Mouse (Mus musculus) hindbrain, embryonic 10.5 days (tissue): ENCODE data around the gene Gm9857. TPM values are rescaled to one million over a fixed set of nuclear protein-coding genes. Genes with fewer than 3 reads are reported as not detected.

Experiments used
- DNase-seq: peaks from one replicate; pipeline ENCODE4 v3.0.0-alpha.2; 2017; ENCODE audit warnings: low spot score
- H3K27ac ChIP-seq: fragments of 300-500 bp; sonication (generic); 2 replicates; pipeline ENCODE4 v1.5.1; 2016; ENCODE audit warnings: mild to moderate bottlenecking, moderate library complexity
- H3K27me3 ChIP-seq: fragments of 300-500 bp; sonication (generic); 2 replicates; pipeline ENCODE4 v1.6.1; 2016; ENCODE audit warnings: mild to moderate bottlenecking; ENCODE audit not compliant: poor library complexity, insufficient read depth, severe bottlenecking
- H3K36me3 ChIP-seq: fragments of 300-500 bp; sonication (generic); 2 replicates; pipeline ENCODE4 v1.6.1; 2016; ENCODE audit warnings: mild to moderate bottlenecking, moderate library complexity
- H3K4me1 ChIP-seq: fragments of 300-500 bp; sonication (generic); replicated peaks from 2 replicates; pipeline ENCODE4 v1.6.1; 2016; ENCODE audit warnings: mild to moderate bottlenecking
- H3K4me3 ChIP-seq: fragments of 300-500 bp; sonication (generic); 2 replicates; pipeline ENCODE4 v1.5.1; 2016; ENCODE audit warnings: mild to moderate bottlenecking, moderate library complexity
- H3K9me3 ChIP-seq: fragments of 300-500 bp; sonication (generic); 2 replicates; pipeline ENCODE4 v1.6.1; 2016; ENCODE audit warnings: mild to moderate bottlenecking, moderate library complexity
- WGBS: fragments of 180-500 bp; shearing (Covaris S2); methylation state at CpG from one replicate; pipeline ENCODE4 v1.1.7; 2016; 5-methylcytosine and 5-hydroxymethylcytosine counted together
- polyA plus RNA-seq: library from polyadenylated mRNA; unstranded; fragments of >200 nt; fragmentation: Nextera tagmentation; extraction: Ambion mirVana; gene quantifications from 2 replicates; pipeline ENCODE4 v1.2.1, GENCODE M21; 2016

Gene Gm9857
- polyA plus RNA-seq, 1 experiment from 2014 or later = not detected

DNA sequence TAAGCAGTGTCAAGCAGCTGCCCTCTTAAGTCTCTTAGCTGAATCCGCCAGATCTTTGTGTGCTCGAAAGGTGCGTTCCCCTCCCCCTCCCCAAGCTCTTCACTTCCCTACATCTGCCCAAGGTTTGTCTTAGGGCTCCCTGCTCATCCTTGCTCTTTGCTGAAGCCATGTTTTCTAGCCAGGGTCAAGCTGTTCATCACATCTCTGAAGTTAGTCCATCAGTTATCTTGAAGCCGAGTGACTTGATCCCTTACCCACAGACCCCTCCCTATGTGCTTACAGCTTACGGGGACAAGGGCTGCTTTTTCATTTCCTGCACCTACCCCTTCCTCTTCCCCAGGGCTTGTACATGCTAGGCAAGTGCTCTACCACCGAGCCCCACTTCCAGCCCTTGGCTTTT is 21.4 kb upstream of the Gm9857 start:
- Histone ChIP-seq H3K9me3 (no peaks in the 10 kb centered on the region), H3K27me3 (no peaks in the 10 kb centered on the region), H3K4me1 (peaks cover 30% of the 10 kb centered on the region), H3K4me3 (peak overlapping the region; percentile 36), H3K27ac (peak overlapping the region; percentile 88), H3K36me3 (0 out of 2 replicates have a peak, but pooled peaks cover 3% of the 10 kb centered on the region)
- no peak for DNase-seq
- WGBS = 41% methylated on average over 6 of the region's 6 CpGs

DNA sequence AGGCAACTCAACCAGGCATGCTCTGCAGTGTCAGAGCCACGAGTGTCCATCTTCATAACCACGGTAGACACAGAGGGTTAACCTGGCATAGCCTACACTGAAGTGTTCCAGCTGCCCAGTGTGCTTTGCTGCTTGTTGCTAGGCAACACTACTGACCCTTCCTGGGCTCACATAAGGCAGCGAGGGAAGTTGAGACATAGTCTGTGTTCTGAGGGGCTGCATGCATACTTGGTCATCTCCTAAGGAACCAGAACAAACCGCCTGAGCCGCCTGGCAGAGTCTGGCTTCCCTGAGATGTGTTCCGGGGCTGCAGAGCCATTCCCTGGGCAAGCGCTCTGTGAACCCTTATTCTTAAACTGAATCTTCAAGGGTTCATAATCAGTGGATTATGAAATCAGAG is 21.0 kb upstream of the Gm9857 start:
- H3K4me1 ChIP-seq = peaks cover 30% of the 10 kb centered on the region

DNA sequence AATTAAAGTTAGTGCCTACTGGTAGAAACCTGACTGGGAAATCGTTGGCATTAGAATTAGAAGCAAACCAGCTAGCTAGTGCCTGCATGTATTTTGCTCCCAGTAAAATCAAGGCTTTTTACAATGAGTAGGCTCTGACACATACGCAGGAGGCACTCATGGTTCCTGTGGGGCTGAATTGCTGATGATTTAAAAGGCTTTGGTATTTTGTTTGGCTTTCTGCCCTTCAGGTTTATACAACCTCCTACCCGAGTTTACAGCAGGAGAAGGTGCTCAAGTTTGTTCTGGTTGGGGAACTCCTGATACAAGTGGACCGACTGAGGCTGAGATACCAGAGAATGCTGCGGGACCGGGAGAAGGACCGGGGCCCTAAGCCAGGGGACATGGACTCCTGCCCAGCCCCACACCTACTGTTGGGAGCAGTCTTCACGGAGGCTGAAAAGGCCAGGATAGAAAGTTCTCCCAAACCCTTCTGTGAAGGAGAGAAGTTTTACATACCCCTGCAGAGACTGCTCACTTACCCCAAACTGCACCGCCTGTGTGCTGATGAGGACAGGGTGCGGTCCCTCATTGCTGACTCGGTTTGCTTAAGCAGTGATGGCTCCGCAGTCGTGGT is 19.5 kb upstream of the Gm9857 start:
- no peak for DNase-seq
- Histone ChIP-seq H3K4me1 (peaks cover 30% of the 10 kb centered on the region), H3K9me3 (no peaks in the 10 kb centered on the region), H3K36me3 (no peaks in the 10 kb centered on the region), H3K4me3 (no peak overlapping the region), H3K27me3 (no peaks in the 10 kb centered on the region), H3K27ac (peak overlapping the region; percentile 71)
- WGBS = 76% methylated on average over 13 of the region's 13 CpGs

More for the DNA sequence above, 21.0 kb upstream of the Gm9857 start:
- WGBS = 25% methylated on average over 7 of the region's 7 CpGs
- H3K4me3 ChIP-seq = peak overlapping the region; percentile 36
- peak; percentile 71 for DNase-seq
- H3K9me3 ChIP-seq = no peaks in the 10 kb centered on the region
- H3K36me3 ChIP-seq = 0 out of 2 replicates have a peak, but pooled peaks cover 3% of the 10 kb centered on the region
- no peaks in the 10 kb centered on the region for H3K27me3 ChIP-seq
- H3K27ac ChIP-seq = peak overlapping the region; percentile 88

DNA sequence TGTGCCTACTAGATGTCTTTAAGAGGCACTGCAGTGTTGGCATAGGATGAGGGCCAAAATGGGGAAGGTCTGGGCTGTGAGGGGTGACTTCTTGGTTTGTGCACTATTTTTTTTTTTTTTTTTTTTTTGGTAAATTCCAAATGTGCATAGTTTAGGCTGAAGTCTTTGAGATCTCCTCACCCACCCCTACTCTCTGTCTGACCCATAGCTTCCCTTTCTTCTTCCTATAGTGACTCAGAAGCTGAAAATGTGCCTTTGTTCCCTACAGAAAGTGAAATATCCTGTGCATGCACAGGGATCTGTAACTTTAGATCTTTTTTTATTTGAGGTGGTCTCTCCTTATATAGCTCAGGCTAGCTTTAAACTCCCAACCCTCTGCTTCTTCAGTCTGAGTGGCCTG is 17.7 kb upstream of the Gm9857 start:
- no peaks in the 10 kb centered on the region for H3K27me3 ChIP-seq
- no peak overlapping the region for H3K27ac ChIP-seq
- no peaks in the 10 kb centered on the region for H3K9me3 ChIP-seq
- H3K36me3 ChIP-seq = no peaks in the 10 kb centered on the region
- DNase-seq = no peak
- H3K4me3 ChIP-seq = no peak overlapping the region
- peaks cover 29% of the 10 kb centered on the region for H3K4me1 ChIP-seq

DNA sequence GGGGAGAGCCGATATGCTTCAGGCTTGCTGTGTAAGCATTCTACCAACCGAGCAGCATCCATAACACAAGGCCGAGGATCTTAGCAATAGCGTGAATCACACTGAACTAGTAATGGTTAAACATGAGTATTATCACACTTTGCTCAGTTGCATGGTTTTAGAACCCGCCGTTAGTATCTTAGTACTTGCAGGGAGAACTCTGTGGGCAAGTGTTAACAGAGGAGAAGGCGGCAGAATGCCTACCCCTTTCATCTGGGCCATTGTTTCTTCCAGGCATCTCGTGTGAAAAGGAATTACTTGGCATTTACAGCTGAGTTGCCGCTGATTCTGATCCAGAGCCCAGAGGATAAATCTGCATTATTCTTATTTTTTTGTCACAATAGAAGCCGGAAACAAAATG is 751 bp upstream of the Gm9857 start:
- Histone ChIP-seq H3K27ac (no peak overlapping the region), H3K27me3 (no peaks in the 10 kb centered on the region), H3K9me3 (0 out of 2 replicates have a peak, but pooled peaks cover 10% of the 10 kb centered on the region), H3K36me3 (no peaks in the 10 kb centered on the region), H3K4me1 (peaks cover 7% of the 10 kb centered on the region; the same call in 1 of the 2 replicates), H3K4me3 (no peak overlapping the region)
- 89% methylated on average over 10 of the region's 10 CpGs for WGBS
- no peak for DNase-seq

DNA sequence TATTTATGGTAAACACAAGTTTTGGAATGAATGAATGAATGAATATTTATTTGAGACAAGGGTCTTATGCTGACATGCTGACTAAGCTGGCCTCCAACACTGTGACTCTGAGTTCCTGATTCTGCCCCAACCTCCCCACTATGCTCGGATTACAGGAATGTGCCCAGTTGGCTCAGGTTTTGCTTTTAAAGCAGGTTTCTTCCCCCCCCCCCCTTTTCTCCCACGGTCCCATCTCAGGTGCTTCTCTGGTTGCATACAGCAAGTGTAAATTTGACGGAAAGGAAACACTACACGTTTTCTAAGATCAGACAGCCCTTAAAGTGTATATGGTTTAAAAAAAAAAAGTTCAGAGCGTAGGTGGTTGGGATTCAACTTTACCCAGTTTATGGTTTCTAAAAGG is 672 bp downstream of the Gm9857 start, which contains the start of gene Henmt1:
Gene Henmt1 (plus strand): TSS at position 301 of the 400 bp plus-strand sequence.
- H3K4me1 ChIP-seq = peaks cover 7% of the 10 kb centered on the region; the same call in 1 of the 2 replicates
- H3K9me3 ChIP-seq = 0 out of 2 replicates have a peak, but pooled peaks cover 10% of the 10 kb centered on the region
- peak within 1 kb of the TSS; percentile 44 for H3K4me3 ChIP-seq
- peak within 1 kb of the TSS; percentile 53; the same call in 1 of the 2 replicates for H3K27ac ChIP-seq
- no peaks in the 10 kb centered on the region for H3K36me3 ChIP-seq
- WGBS = 82% methylated on average over 5 of the region's 5 CpGs
- no peaks in the 10 kb centered on the region for H3K27me3 ChIP-seq
- no peak for DNase-seq

DNA sequence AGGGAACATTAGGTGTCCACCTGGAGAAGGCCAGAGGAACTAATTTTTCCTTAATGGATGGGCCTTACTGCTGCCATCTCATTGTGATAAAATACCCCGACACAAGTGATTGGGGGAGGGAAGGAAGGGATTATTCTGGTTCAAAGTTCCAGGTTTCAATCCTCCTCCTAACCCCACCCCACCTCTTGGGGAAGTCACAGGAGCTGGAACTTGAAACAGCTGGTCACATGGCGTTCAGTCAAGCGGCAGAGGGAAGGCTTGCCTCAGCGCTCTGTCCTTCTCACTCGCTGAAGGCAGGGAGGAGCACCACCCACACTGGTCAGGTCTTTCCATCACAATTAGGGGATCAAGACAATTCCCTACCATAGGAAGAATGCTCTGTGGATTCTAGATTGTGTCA is 1.6 kb downstream of the Gm9857 start:
- no peak for DNase-seq
- Histone ChIP-seq H3K27ac (no peak overlapping the region), H3K27me3 (no peaks in the 10 kb centered on the region), H3K4me1 (peaks cover 7% of the 10 kb centered on the region; the same call in 1 of the 2 replicates), H3K9me3 (0 out of 2 replicates have a peak, but pooled peaks cover 10% of the 10 kb centered on the region), H3K36me3 (no peaks in the 10 kb centered on the region), H3K4me3 (no peak overlapping the region)
- 92% methylated on average over 5 of the region's 5 CpGs for WGBS

DNA sequence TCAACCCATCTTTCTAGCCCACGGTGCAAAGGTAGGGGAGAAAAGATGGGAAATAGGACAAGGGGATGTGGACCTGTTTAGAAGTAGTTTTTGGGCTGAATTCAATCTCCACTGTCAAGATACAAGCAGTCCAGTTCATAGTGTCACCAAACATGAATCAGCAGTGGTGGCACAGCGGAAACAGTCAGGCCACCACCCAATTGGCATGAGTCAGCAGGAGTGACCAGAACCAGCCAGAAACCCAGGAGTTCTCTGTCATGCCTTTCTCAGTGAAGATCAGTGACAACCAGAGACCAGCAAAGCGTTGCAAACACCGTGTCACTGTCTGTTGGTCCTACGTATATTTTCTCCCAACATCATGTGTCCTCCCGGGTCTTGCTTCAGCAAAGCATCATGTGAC is 6.7 kb downstream of the Gm9857 start:
- 93% methylated on average over 6 of the region's 6 CpGs for WGBS
- Histone ChIP-seq H3K36me3 (no peaks in the 10 kb centered on the region), H3K4me3 (no peak overlapping the region)

DNA sequence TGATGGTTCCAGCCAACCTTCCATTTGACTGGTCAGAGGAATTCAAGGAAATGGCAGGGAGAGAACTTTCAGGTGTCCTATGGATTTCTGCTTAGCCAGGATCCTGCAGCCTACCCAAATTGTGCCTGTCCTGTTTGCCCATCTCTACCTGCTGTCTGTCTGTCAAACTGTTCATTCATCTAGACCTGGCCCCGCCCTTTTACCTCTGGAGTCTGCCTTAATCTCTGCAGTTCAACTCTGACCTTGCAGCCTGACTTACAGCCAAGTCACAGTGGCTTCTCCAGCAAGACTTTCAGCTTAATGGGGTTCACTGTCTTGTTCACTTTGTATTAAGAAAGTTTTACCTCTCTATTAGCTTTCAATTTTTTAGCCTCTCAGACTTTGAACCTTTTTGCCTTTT is 13.9 kb downstream of the Gm9857 start:
- no peak overlapping the region for H3K4me3 ChIP-seq
- no peaks in the 10 kb centered on the region for H3K27me3 ChIP-seq
- H3K4me1 ChIP-seq = no peaks in the 10 kb centered on the region
- no peaks in the 10 kb centered on the region for H3K9me3 ChIP-seq
- no peak for DNase-seq
- H3K36me3 ChIP-seq = no peaks in the 10 kb centered on the region
- no peak overlapping the region for H3K27ac ChIP-seq
- 76% methylated on average over 1 of the region's 1 CpGs for WGBS

More for the DNA sequence above, 6.7 kb downstream of the Gm9857 start:
- no peak for DNase-seq
- Histone ChIP-seq H3K27ac (no peak overlapping the region), H3K27me3 (no peaks in the 10 kb centered on the region), H3K9me3 (no peaks in the 10 kb centered on the region), H3K4me1 (no peaks in the 10 kb centered on the region)

DNA sequence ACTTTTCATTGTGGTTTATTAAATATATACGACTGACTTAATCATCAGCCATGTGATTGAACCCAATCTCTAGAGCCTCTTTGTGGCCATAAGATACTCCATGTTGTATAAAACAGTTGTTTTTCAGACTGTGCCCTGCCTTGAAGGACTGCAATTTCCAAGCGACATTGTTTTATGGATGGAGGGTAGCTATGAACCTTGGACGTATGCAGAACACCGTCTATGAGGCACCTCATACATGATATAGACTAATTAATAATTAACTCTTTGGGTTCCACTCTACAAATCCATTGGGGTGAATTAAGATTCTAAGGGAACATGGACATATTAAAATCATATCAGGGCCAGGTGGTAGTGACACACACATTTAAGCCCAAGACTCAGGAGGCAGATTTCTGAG is 14.6 kb downstream of the Gm9857 start:
- no peaks in the 10 kb centered on the region for H3K27me3 ChIP-seq
- no peaks in the 10 kb centered on the region for H3K9me3 ChIP-seq
- H3K36me3 ChIP-seq = no peaks in the 10 kb centered on the region
- no peak overlapping the region for H3K4me3 ChIP-seq
- DNase-seq = no peak
- no peaks in the 10 kb centered on the region for H3K4me1 ChIP-seq
- 90% methylated on average over 4 of the region's 4 CpGs for WGBS
- H3K27ac ChIP-seq = no peak overlapping the region

DNA sequence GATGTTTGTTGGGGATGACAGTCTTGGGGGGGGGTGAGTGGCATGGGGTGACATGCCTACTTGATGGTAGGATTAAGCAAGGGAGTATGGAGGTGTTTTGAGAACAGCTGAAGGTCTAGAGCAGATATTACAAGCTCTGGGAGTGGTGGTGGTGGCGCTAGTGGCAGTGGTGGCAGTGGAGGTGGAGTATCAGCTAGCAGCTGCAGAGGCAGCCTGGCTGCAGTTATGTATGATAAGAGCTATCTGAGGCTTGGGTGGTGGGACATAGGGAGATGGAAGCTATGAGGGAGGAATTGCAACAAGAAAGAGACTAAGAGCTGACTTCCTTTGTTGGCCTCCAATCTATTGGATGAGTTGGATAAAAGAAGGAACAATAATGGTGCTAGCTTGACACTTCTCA is 18.4 kb downstream of the Gm9857 start:
- no peak overlapping the region for H3K4me3 ChIP-seq
- no peak for DNase-seq
- H3K4me1 ChIP-seq = peaks cover 2% of the 10 kb centered on the region; the same call in 1 of the 2 replicates
- 85% methylated on average over 1 of the region's 1 CpGs for WGBS
- no peak overlapping the region for H3K27ac ChIP-seq
- no peaks in the 10 kb centered on the region for H3K36me3 ChIP-seq
- no peaks in the 10 kb centered on the region for H3K27me3 ChIP-seq
- no peaks in the 10 kb centered on the region for H3K9me3 ChIP-seq

DNA sequence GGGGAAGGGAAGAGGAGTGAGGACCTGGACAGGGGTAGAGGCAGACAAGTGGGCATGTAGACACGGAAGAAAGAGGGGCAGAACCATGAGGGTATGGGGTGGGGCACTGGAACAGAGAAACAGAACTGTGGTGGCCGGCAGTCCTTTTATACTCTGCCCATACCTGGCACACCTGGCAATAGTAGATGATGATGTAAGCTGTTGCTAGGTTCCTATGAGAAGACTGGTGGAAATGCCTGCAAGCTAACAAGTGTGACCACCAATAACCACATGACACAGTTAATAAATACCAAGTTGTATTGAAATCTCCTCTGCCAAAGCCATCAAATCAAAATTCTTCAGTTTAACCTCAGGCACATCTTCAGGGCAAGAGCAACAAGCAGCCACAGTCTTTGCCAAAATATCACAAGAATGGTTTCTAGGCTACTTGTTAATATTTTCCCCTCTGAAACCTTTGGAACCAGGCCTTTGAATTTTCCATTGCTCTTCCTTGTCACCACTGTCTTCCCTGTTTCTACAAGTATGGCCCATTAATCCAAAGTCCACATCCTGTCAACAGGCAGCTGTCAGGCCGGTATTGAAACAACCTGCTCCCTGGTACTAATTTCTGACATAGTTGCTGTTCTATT is 19.7 kb downstream of the Gm9857 start:
- no peak overlapping the region for H3K27ac ChIP-seq
- 88% methylated on average over 3 of the region's 3 CpGs for WGBS

DNA sequence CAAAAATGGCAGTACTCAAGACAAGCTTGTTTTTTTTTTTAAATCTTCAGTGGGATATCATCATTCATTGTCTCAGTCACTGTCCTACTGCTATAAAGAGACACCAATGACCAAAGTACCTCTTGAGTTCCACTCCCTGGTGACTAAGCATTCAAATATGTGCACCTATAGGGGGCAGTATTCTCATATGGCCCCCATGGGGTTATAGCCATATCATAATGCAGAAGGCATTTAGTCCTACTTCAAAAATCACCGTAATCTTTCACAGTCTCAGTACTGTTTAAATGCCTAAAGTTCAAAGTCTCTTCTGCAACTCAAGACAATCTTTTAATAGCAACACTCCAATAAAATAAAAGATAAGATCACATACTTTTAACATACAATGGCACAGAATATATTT is 21.4 kb downstream of the Gm9857 start:
- DNase-seq = no peak
- Histone ChIP-seq H3K36me3 (no peaks in the 10 kb centered on the region), H3K9me3 (no peaks in the 10 kb centered on the region), H3K27ac (no peak overlapping the region), H3K27me3 (no peaks in the 10 kb centered on the region), H3K4me1 (peaks cover 6% of the 10 kb centered on the region; the same call in 1 of the 2 replicates), H3K4me3 (no peak overlapping the region)
- 98% methylated on average over 1 of the region's 1 CpGs for WGBS

More for the DNA sequence above, 19.7 kb downstream of the Gm9857 start:
- Histone ChIP-seq H3K27me3 (no peaks in the 10 kb centered on the region), H3K4me1 (peaks cover 6% of the 10 kb centered on the region; the same call in 1 of the 2 replicates), H3K4me3 (no peak overlapping the region), H3K9me3 (no peaks in the 10 kb centered on the region), H3K36me3 (no peaks in the 10 kb centered on the region)
- no peak for DNase-seq
